Mouse (Mus musculus) liver, embryonic 14.5 days (tissue): ENCODE measurements around the gene Prkn.

Experiments used
- CTCF ChIP-seq: IDR thresholded peaks from 2 replicates; pipeline ENCODE4 v1.5.1; 2016; ENCODE audit warnings: antibody characterized with exemption, low read depth, control low read depth
- EP300 ChIP-seq: IDR thresholded peaks from 2 replicates; pipeline ENCODE4 v1.6.1; 2016; ENCODE audit warnings: antibody characterized with exemption, low read depth

DNA sequence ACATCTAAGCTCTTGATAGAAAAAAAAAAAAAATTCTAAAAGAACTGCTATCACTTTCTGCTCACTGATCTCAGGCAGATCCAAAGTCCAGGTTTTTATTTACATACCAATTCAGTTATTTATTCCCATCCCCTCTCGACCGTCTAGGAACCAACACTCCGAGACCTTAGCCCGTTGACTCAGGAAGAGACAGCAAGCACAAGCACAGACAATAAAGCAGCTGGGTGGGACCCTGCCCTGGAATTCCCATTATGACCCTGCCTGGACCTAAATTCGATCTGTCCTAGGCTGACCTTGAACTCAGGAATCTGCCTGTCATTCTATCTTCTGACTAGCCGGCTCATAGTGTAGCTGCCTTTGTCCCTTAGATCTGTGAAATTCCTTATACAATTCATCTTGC, 1218.9 kb downstream of the Prkn start:
- TF ChIP-seq CTCF = no peak
- TF ChIP-seq EP300 = no peak
